Mouse (Mus musculus) Patski (cell line): ENCODE data around the gene Spns3. TPM values are rescaled to one million over a fixed set of nuclear protein-coding genes. Genes with fewer than 3 reads are reported as not detected.

ENCODE experiments used
- ATAC-seq: fragments of 100-300 bp; one replicate; pipeline ENCODE4 v1.8.0; 2021
- CTCF ChIA-PET: fragments of 350-600 bp; sonication (Branson Sonifier 250); formaldehyde crosslinking; loops from one replicate; lab custom pipeline; 2022; ENCODE audit warnings: inconsistent platforms; lab: Charles Lee
- POLR2A ChIA-PET: fragments of 350-600 bp; sonication (Branson Sonifier 250); formaldehyde crosslinking; loops from one replicate; lab custom pipeline; 2022; ENCODE audit warnings: antibody characterized with exemption, inconsistent platforms; lab: Charles Lee
- DNase-seq: peaks from one replicate; pipeline ENCODE4 v3.0.0-alpha.2; 2011; ENCODE audit warnings: low read depth, low spot score
- H3K27me3 ChIP-seq: fragments of 371-371 bp; one replicate; pipeline ENCODE4 v1.5.1; 2021
- CTCF ChIP-seq: fragments of 100-300 bp; IDR thresholded peaks from one replicate; pipeline ENCODE4 v1.5.1; 2021
- in situ Hi-C: fragments of 300-500 bp; cut with MboI; formaldehyde crosslinking; loops from 3 replicates; pipeline ENCODE4 v1.11.1; 2018; ENCODE audit warnings: low pct_unique_long_range_greater_than_20kb, mixed read lengths
- polyA plus RNA-seq: library from polyadenylated mRNA; unstranded; gene quantifications from one replicate; pipeline ENCODE4 v1.2.3, GENCODE M21; 2021

The Spns3 gene
- polyA plus RNA-seq, 1 experiment from 2014 or later = 7.8 TPM

DNA sequence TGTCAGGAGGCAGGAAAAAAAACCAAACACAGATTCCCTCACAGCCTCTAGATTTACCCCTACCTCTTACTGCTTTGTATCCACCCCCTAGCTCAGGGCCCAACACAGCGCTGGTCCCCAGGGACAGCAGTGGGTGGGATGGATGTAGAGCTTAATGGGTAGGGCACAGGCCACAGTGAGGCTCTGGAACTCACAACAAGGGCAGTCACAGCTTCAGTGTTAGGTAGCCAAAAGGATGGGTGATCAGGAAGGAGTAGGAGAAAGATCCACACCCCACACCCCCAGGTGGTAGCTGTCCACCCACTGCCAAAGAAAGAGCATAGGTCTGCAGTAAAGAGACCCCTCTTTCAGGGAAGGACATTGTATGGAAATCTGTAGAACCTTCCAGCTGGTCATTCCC lies 72.7 kb downstream of the Spns3 start:
- in situ Hi-C loops = no loop called here
- no peak for ATAC-seq

GRCm38 (mm10) chr11:72477182-72477581 lies 73.1 kb downstream of the Spns3 start:
- no peaks in the 10 kb centered on the region for H3K27me3 ChIP-seq
- ATAC-seq (no peak), DNase-seq (no peak)
- in situ Hi-C loops = no loop called here
- no peak for TF ChIP-seq CTCF
- ChIA-PET POLR2A (interaction anchor here (0.6 to 2.0 kb wide), 3 partner anchors 8 to 25 kb away, joined by 3 to 9 read pairs (median 5); partner anchors contain the start of gene Spns2), CTCF (interaction anchor here (2.7 kb wide), 1 partner anchor 12 kb away, joined by 13 read pairs; the partner anchor contains the start of gene Spns2)

More for the DNA sequence above, 72.7 kb downstream of the Spns3 start:
- POLR2A ChIA-PET = interaction anchor here (0.6 to 2.0 kb wide), 3 partner anchors 8 to 20 kb away, joined by 3 to 9 read pairs (median 6); partner anchors contain the start of gene Spns2
- CTCF ChIA-PET = interaction anchor here (1.5 to 2.7 kb wide), 2 partner anchors 8 to 12 kb away, joined by 5 to 13 read pairs; partner anchors contain the start of gene Spns2
- TF ChIP-seq CTCF = no peak
- no peaks in the 10 kb centered on the region for H3K27me3 ChIP-seq
- DNase-seq = no peak

DNA sequence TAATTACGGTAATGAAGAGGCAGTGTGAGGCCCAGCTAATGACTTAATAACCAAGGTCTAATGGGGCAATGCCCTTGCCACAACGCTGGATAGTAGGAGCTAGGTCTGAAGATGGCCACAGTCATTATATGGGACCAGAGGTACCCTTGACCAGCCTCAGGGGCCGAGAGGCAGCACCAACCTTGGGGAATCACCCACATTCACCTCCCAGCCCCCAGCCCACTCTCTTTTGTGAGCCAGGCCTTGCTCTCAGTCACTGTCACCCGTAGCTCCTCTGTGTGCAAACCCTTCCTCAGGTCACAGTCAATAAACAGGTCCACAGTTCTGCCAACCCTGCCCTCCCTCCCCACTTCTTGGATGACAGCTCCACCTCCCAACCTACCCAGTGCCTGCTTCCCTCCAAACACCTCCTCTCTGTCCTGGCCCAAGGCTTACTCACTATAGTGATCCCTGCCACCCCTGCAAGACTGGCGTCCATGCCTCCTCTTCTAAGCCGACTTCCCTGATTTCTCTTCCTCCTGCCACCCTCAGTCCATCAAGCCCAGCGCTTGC lies 74.2 kb downstream of the Spns3 start:
- ChIA-PET POLR2A (interaction anchor here (1.2 to 2.0 kb wide), 2 partner anchors 13 to 26 kb away, joined by 5 to 9 read pairs; partner anchors contain the start of gene Spns2), CTCF (no interaction called here)
- in situ Hi-C loops = no loop called here
- ATAC-seq (no peak), DNase-seq (no peak)
- no peak for TF ChIP-seq CTCF
- H3K27me3 ChIP-seq = no peaks in the 10 kb centered on the region

DNA sequence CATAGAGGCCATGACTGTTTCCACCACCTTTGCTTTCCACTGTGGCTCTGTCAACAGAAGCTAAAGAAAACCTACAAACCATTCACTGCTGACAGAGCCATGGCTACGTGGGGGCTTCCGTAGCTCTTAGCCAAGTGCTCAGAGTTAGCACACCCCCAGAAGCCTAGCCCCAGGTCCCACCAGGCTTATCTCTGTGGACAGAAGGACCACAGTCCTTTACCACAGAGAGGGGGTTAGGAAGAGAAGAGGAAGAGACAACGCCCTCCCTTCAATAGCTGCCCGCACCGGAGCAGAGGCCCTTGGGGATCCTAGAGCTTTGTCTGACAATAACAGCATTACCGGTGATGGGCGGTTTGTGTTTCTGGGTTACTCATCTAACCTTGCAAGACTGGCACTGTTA lies 74.9 kb downstream of the Spns3 start:
- ChIA-PET POLR2A (interaction anchor here (1.0 kb wide), 1 partner anchor 26 kb away, joined by 3 read pairs; no protein-coding TSS in a partner anchor), CTCF (interaction anchor here (1.0 kb wide), 1 partner anchor 14 kb away, joined by 3 read pairs; the partner anchor contains the start of gene Spns2)
- H3K27me3 ChIP-seq = no peaks in the 10 kb centered on the region
- no peak for TF ChIP-seq CTCF
- ATAC-seq (no peak), DNase-seq (no peak)
- in situ Hi-C loops = no loop called here

DNA sequence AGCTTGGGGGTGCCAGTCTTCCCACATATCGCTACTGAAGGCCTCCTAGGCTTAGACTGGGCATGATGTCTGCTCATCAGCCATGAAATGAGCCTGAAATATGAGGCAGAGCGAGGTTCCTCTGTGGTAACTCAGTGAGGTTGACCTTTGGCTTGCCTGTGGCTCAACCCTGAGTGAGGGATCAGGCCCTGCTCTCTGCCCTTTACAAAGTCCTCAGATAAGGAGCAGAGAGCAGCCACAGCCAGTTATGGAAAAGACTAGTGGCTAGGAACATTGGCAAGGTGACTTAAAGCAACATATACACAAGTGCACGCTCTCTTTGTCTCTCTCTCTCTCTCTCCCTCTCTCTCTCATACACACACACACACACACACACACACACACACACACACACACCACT lies 75.4 kb downstream of the Spns3 start:
- no peak for TF ChIP-seq CTCF
- no peak for ATAC-seq
- no peaks in the 10 kb centered on the region for H3K27me3 ChIP-seq
- ChIA-PET POLR2A (interaction anchor here (1.0 kb wide), 1 partner anchor 27 kb away, joined by 3 read pairs; no protein-coding TSS in a partner anchor), CTCF (interaction anchor here (1.0 to 1.4 kb wide), 2 partner anchors 8 to 15 kb away, joined by 3 to 5 read pairs; partner anchors contain the start of gene Spns2)
- in situ Hi-C loops = no loop called here
- no peak for DNase-seq

GRCm38 (mm10) chr11:72473540-72473939 lies 76.8 kb downstream of the Spns3 start:
- ATAC-seq = no peak
- DNase-seq = no peak
- no peaks in the 10 kb centered on the region for H3K27me3 ChIP-seq
- ChIA-PET POLR2A (interaction anchor here (0.5 to 1.7 kb wide), 3 partner anchors 10 to 34 kb away, joined by 3 to 8 read pairs (median 3); no protein-coding TSS in a partner anchor), CTCF (interaction anchor here (1.4 kb wide), 1 partner anchor 10 kb away, joined by 5 read pairs; no protein-coding TSS in a partner anchor)
- in situ Hi-C loops = no loop called here
- TF ChIP-seq CTCF = no peak

DNA sequence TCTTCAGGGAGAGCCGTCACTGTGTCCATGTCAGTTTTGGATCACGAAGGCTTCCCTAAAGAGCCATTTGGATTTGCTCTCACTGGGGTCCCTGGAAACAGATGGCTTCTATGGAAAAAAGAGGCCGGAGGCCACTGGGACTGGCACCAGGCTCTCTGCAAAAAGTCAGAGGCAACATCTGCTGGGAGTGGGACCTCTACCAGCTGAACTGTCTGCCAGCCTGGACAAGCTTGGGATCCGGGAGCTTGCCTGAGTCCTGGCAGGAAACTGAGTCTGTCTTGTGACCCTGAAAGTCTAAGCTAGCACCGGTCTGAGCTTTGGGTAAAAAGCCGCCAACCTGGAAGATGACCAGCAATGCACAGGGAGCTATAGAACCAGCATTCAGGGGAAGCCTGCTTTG lies 78.9 kb downstream of the Spns3 start:
- POLR2A ChIA-PET = no interaction called here
- DNase-seq (no peak), ATAC-seq (no peak)
- in situ Hi-C loops = no loop called here
- no peak for TF ChIP-seq CTCF
- H3K27me3 ChIP-seq = no peaks in the 10 kb centered on the region
- CTCF ChIA-PET = interaction anchor here (1.1 to 2.4 kb wide), 2 partner anchors 10 to 11 kb away, joined by 3 to 8 read pairs; no protein-coding TSS in a partner anchor

GRCm38 (mm10) chr11:72470004-72470403 lies 80.3 kb downstream of the Spns3 start:
- DNase-seq (no peak), ATAC-seq (no peak)
- POLR2A ChIA-PET = no interaction called here
- H3K27me3 ChIP-seq = no peaks in the 10 kb centered on the region
- in situ Hi-C loops = no loop called here
- no peak for TF ChIP-seq CTCF
- CTCF ChIA-PET = interaction anchor here (1.0 to 2.4 kb wide), 2 partner anchors 9 to 11 kb away, joined by 5 to 8 read pairs; no protein-coding TSS in a partner anchor

- peak; percentile 90 for ATAC-seq
- H3K27me3 ChIP-seq = no peaks in the 10 kb centered on the region
- in situ Hi-C loops = no loop called here
- DNase-seq = no peak
- CTCF ChIA-PET = interaction anchor here (0.8 to 1.1 kb wide), 4 partner anchors 9 to 95 kb away, joined by 3 to 5 read pairs (median 3); partner anchors contain the start of gene Ggt6
- TF ChIP-seq CTCF = no peak
- POLR2A ChIA-PET = interaction anchor here (0.9 to 1.2 kb wide), 3 partner anchors 16 to 35 kb away, joined by 3 to 4 read pairs (median 3); no protein-coding TSS in a partner anchor
Observed at GRCm38 (mm10) chr11:72469217-72469616, 81.1 kb downstream of the Spns3 start.

- no peaks in the 10 kb centered on the region for H3K27me3 ChIP-seq
- no peak for TF ChIP-seq CTCF
- no peak for DNase-seq
- no peak for ATAC-seq
- in situ Hi-C loops = no loop called here
- CTCF ChIA-PET = interaction anchor here (0.8 to 1.1 kb wide), 2 partner anchors 33 to 95 kb away, joined by 3 read pairs; partner anchors contain the start of gene Ggt6
- POLR2A ChIA-PET = interaction anchor here (0.9 to 1.2 kb wide), 3 partner anchors 15 to 35 kb away, joined by 3 to 4 read pairs (median 3); no protein-coding TSS in a partner anchor
Observed at GRCm38 (mm10) chr11:72468525-72468924, 81.8 kb downstream of the Spns3 start.
